Mouse (Mus musculus): ENCODE results near the gene Bax.
"Not testable (repeated sequence)": the region's sequence is repeated elsewhere in the genome, so short reads cannot be mapped to it uniquely, and the experiment has no call there.

Gene Bax

GRCm38 (mm10) chr7:45481374-45481927 lies 14.8 kb upstream of the Bax start, which contains the start of gene Tulp2:
Gene Tulp2 (plus strand): TSS chr7:45481877.
- peak; percentile 83 for DNase-seq (ENCODE audit: low spot score)

GRCm38 (mm10) chr7:45480310-45480709 lies 13.6 kb upstream of the Bax start:
- DNase-seq (ENCODE audit: low spot score), result not testable (repeated sequence)

GRCm38 (mm10) chr7:45478774-45479173 lies 12.1 kb upstream of the Bax start:
- no peak for DNase-seq (ENCODE audit: low spot score)

- peak; percentile 74 for DNase-seq (ENCODE audit: low spot score)
Measured at GRCm38 (mm10) chr7:45477003-45477402, 10.3 kb upstream of the Bax start.

GRCm38 (mm10) chr7:45476453-45476852 lies 9.8 kb upstream of the Bax start:
- no peak for DNase-seq (ENCODE audit: low spot score)

- no peak for DNase-seq (ENCODE audit: low spot score)
Measured at GRCm38 (mm10) chr7:45475291-45475969, 8.7 kb upstream of the Bax start.

- peak; percentile 88 for DNase-seq (ENCODE audit: low spot score)
Measured at GRCm38 (mm10) chr7:45470869-45471268, 4.2 kb upstream of the Bax start.

GRCm38 (mm10) chr7:45467090-45467670 lies 482 bp upstream of the Bax start:
- DNase-seq (ENCODE audit: low spot score), result no peak

- no peak for DNase-seq (ENCODE audit: low spot score)
Measured at GRCm38 (mm10) chr7:45465549-45465948, 1.1 kb downstream of the Bax start.

GRCm38 (mm10) chr7:45465112-45465511 lies 1.6 kb downstream of the Bax start:
- DNase-seq (ENCODE audit: low spot score), result no peak

GRCm38 (mm10) chr7:45463987-45464778 lies 2.5 kb downstream of the Bax start:
- no peak for DNase-seq (ENCODE audit: low spot score)

- not testable (repeated sequence) for DNase-seq (ENCODE audit: low spot score)
Measured at GRCm38 (mm10) chr7:45462868-45463267, 3.8 kb downstream of the Bax start.

GRCm38 (mm10) chr7:45462325-45462724 lies 4.4 kb downstream of the Bax start:
- DNase-seq (ENCODE audit: low spot score), result no peak

GRCm38 (mm10) chr7:45461781-45462180 lies 4.9 kb downstream of the Bax start:
- no peak for DNase-seq (ENCODE audit: low spot score)

- DNase-seq (ENCODE audit: low spot score), result no peak
Measured at GRCm38 (mm10) chr7:45461326-45461725, 5.4 kb downstream of the Bax start.

- DNase-seq (ENCODE audit: low spot score), result peak; percentile 70
Measured at GRCm38 (mm10) chr7:45460860-45461314, 5.8 kb downstream of the Bax start.

- DNase-seq (ENCODE audit: low spot score), result no peak
Measured at GRCm38 (mm10) chr7:45460377-45460776, 6.3 kb downstream of the Bax start.

GRCm38 (mm10) chr7:45459564-45460140 lies 7.0 kb downstream of the Bax start, which contains the start of gene Ftl1:
Gene Ftl1 (minus strand): TSS chr7:45459884.
- peak; percentile 93 for DNase-seq (ENCODE audit: low spot score)

- DNase-seq (ENCODE audit: low spot score), result peak; percentile 93
Measured at GRCm38 (mm10) chr7:45458748-45459563, 7.7 kb downstream of the Bax start.

GRCm38 (mm10) chr7:45457204-45458060 lies 9.3 kb downstream of the Bax start:
- no peak for DNase-seq (ENCODE audit: low spot score)

Data from testis, postnatal 10 days (tissue).